Mouse (Mus musculus) heart, embryonic 11.5 days (tissue): ENCODE data around the gene Rbms1. TPM values are rescaled to one million over a fixed set of nuclear protein-coding genes. Genes with fewer than 3 reads are reported as not detected.

ENCODE experiments used
- ATAC-seq: fragments of 200-750 bp; cut with Nextera tagmentation; replicated peaks from 2 replicates; pipeline ENCODE4 v1.8.0; 2017; ENCODE audit warnings: moderate library complexity; ENCODE audit not compliant: insufficient number of reproducible peaks, low FRiP score, low TSS enrichment
- H3K27ac ChIP-seq: fragments of 300-500 bp; sonication (generic); 2 replicates; pipeline ENCODE4 v1.5.1; 2014; ENCODE audit warnings: mild to moderate bottlenecking, low read depth, low read length
- H3K27me3 ChIP-seq: fragments of 300-500 bp; sonication (generic); 2 replicates; pipeline ENCODE4 v1.6.1; 2014; ENCODE audit warnings: mild to moderate bottlenecking, low read length, mixed read lengths; ENCODE audit not compliant: control insufficient read depth, insufficient read depth
- H3K36me3 ChIP-seq: fragments of 300-500 bp; sonication (generic); 2 replicates; pipeline ENCODE4 v1.6.1; 2014; ENCODE audit warnings: mild to moderate bottlenecking, low read length, moderate library complexity, mixed read lengths; ENCODE audit not compliant: control insufficient read depth, insufficient read depth
- H3K4me1 ChIP-seq: fragments of 300-500 bp; sonication (generic); 2 replicates; pipeline ENCODE4 v1.6.1; 2014; ENCODE audit warnings: low read length; ENCODE audit not compliant: control insufficient read depth, insufficient read depth
- H3K4me2 ChIP-seq: fragments of 300-500 bp; sonication (generic); 2 replicates; pipeline ENCODE4 v1.6.1; 2014; ENCODE audit warnings: mild to moderate bottlenecking, moderate library complexity
- H3K4me3 ChIP-seq: fragments of 300-500 bp; sonication (generic); 2 replicates; pipeline ENCODE4 v1.5.1; 2014; ENCODE audit warnings: low read depth, low read length
- H3K9ac ChIP-seq: fragments of 300-500 bp; sonication (generic); 2 replicates; pipeline ENCODE4 v1.6.1; 2014; ENCODE audit warnings: mild to moderate bottlenecking, low read depth, low read length, moderate library complexity
- H3K9me3 ChIP-seq: fragments of 300-500 bp; sonication (generic); replicated peaks from 2 replicates; pipeline ENCODE4 v1.6.1; 2016; ENCODE audit warnings: low read length; ENCODE audit not compliant: control insufficient read depth
- WGBS: fragments of 180-500 bp; shearing (Covaris S2); extraction: QIAGEN DNeasy Blood & Tissue Kit; methylation state at CpG from one replicate; pipeline ENCODE4 v1.1.7; 2014; ENCODE audit not compliant: insufficient replicate concordance; 5-methylcytosine and 5-hydroxymethylcytosine counted together
- polyA plus RNA-seq: library from polyadenylated mRNA; unstranded; fragments of >200 nt; fragmentation: Nextera tagmentation; extraction: Ambion mirVana; gene quantifications from 2 replicates; pipeline ENCODE4 v1.2.1, GENCODE M21; 2014

Rbms1 gene
- polyA plus RNA-seq, 1 experiment from 2014 or later: 121 TPM

GRCm38 (mm10) chr2:60893042-60893441, 70.0 kb downstream of the Rbms1 start:
- WGBS: 80% methylated on average over 1 of the region's 1 CpGs

DNA sequence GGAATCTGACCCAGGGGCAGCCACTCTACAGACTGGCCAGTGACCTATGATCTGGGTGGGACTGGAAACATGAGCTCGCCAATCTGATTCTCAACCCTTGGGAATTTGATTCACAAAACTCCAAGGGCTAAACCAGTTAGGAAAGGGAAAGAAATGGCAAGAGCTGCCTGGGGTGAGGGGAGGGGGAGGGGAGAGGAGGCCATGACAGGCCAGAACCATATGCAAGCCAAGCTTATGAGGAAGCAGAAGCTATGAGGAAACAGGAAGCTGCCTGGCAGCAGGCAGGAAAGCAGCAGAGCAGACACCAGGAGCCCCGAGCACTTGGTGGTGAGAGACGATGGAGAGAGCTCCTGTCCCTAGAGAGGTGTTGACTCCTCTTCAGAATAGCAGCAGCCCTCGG, 79.1 kb downstream of the Rbms1 start:
- Histone ChIP-seq H3K4me3 (no peak overlapping the region), H3K4me1 (peaks cover 24% of the 10 kb centered on the region), H3K4me2 (no peak overlapping the region), H3K36me3 (no peaks in the 10 kb centered on the region), H3K27ac (0 out of 2 replicates have a peak overlapping the region, but pooled peaks have one; percentile 51), H3K9me3 (no peaks in the 10 kb centered on the region), H3K27me3 (no peaks in the 10 kb centered on the region), H3K9ac (no peak overlapping the region)
- no peak for ATAC-seq
- 13% methylated on average over 4 of the region's 4 CpGs for WGBS

More at GRCm38 (mm10) chr2:60893042-60893441, 70.0 kb downstream of the Rbms1 start:
- Histone ChIP-seq H3K9me3 (no peaks in the 10 kb centered on the region), H3K4me1 (peaks cover 8% of the 10 kb centered on the region), H3K4me3 (no peak overlapping the region), H3K27me3 (no peaks in the 10 kb centered on the region), H3K9ac (no peak overlapping the region), H3K27ac (no peak overlapping the region), H3K4me2 (no peak overlapping the region), H3K36me3 (no peaks in the 10 kb centered on the region)
- no peak for ATAC-seq

DNA sequence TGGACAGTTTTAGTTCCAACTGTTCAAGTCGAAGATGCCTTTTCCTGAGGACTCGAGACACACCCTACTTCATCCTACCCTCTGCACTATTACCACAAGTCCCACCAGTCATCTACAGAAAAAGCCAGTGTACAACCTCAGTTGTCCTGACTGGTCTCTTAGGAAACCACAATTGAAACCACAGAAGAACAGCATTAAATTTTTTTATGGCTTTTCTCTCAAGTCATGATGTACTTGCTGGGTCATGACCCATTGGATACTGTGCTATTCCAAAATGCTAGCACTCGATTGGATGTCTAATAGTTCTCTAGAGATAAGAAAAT, 80.0 kb downstream of the Rbms1 start:
- no peaks in the 10 kb centered on the region for H3K27me3 ChIP-seq
- H3K9ac ChIP-seq: no peak overlapping the region
- no peaks in the 10 kb centered on the region for H3K9me3 ChIP-seq
- no peak overlapping the region for H3K4me2 ChIP-seq
- no peak for ATAC-seq
- H3K36me3 ChIP-seq: no peaks in the 10 kb centered on the region
- peaks cover 26% of the 10 kb centered on the region for H3K4me1 ChIP-seq
- H3K4me3 ChIP-seq: no peak overlapping the region
- 60% methylated on average over 3 of the region's 3 CpGs for WGBS
- no peak overlapping the region for H3K27ac ChIP-seq

- Histone ChIP-seq H3K36me3 (no peaks in the 10 kb centered on the region), H3K27me3 (no peaks in the 10 kb centered on the region), H3K4me1 (peaks cover 26% of the 10 kb centered on the region), H3K9me3 (no peaks in the 10 kb centered on the region), H3K4me3 (no peak overlapping the region; the same call in 1 of the 2 replicates), H3K9ac (no peak overlapping the region), H3K27ac (0 out of 2 replicates have a peak overlapping the region, but pooled peaks have one; percentile 12), H3K4me2 (no peak overlapping the region)
- ATAC-seq: no peak
- WGBS: 51% methylated on average over 5 of the region's 5 CpGs
Measured at GRCm38 (mm10) chr2:60882202-60883042, 80.6 kb downstream of the Rbms1 start.

DNA sequence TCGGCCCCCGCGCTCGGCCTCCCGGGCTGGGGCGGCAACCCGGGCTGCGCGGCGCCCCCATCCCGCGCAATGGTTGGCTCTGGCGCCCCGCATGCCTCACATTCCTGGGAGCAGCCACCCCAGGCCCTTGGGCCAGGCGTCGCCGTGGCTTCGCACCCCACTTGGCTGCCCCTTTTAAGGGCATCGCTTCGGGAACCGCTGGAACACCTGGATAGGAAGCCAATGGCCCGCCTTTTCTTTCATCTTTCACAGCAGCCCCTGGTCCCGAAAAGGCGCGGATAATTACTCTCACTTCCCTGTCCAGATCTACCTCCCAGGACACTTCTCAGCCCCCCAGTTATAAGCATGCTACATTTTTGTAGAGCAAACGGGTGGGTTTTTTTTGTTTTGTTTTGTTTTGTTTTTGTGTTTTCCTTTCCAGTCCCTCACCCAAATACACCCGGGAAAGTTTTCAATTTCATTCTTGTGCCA, 81.4 kb downstream of the Rbms1 start:
- H3K9me3 ChIP-seq: no peaks in the 10 kb centered on the region
- WGBS: 2% methylated on average over 26 of the region's 27 CpGs
- H3K4me3 ChIP-seq: peak overlapping the region; percentile 89
- H3K9ac ChIP-seq: peak overlapping the region; percentile 97
- H3K27me3 ChIP-seq: no peaks in the 10 kb centered on the region
- no peak for ATAC-seq
- H3K4me1 ChIP-seq: peaks cover 31% of the 10 kb centered on the region
- H3K27ac ChIP-seq: peak overlapping the region; percentile 93
- H3K36me3 ChIP-seq: no peaks in the 10 kb centered on the region
- H3K4me2 ChIP-seq: peak overlapping the region; percentile 82

DNA sequence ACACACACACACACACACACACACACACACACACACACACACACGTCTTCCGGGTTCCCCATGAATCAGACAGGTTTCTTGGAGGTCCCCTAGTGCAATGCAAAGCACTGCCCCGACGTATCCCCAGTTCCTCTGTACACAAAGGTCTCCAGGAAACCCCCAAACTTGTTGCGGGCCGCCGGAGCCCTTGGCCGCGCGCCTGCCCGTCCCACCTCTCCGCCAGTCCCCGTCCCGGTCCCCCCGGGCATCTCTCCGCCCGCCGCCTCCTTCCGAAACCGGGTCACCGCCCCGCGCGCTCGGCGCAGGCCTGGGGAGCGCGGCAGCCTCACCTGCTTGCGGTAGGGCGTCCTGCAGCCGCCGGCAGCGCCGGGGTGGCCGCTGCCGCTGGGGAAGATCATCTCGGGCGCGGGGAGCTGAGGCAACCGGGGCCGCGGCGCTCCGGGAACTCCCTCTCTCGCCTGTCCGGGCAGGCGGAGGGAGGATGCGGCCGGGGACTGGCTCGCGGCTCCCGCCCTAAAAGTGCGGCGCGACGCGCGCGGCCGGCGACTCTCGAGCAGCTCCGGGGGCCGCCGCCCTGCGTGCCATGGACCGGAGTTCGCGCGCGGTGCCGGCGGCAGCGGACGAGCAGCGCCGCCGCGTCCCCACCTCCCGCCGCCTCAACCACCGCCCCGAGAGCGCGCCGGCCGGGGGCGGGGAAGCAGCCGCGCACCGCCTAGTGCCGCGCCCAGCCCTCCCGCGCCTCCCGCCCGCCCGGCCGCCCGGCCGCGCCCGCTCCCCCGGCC, 82.0 kb downstream of the Rbms1 start:
- ATAC-seq: peak; percentile 91
- Histone ChIP-seq H3K4me1 (peaks cover 36% of the 10 kb centered on the region), H3K36me3 (no peaks in the 10 kb centered on the region), H3K27ac (peak overlapping the region; percentile 93), H3K4me3 (peak overlapping the region; percentile 89), H3K27me3 (no peaks in the 10 kb centered on the region), H3K9ac (peak overlapping the region; percentile 97), H3K9me3 (no peaks in the 10 kb centered on the region), H3K4me2 (peak overlapping the region; percentile 82)
- WGBS: under 1% methylated on average over 56 of the region's 104 CpGs

GRCm38 (mm10) chr2:60879966-60880788, 82.8 kb downstream of the Rbms1 start:
- Histone ChIP-seq H3K4me3 (peak overlapping the region; percentile 89), H3K36me3 (no peaks in the 10 kb centered on the region), H3K4me1 (peaks cover 39% of the 10 kb centered on the region), H3K4me2 (peak overlapping the region; percentile 82), H3K27me3 (no peaks in the 10 kb centered on the region), H3K9me3 (no peaks in the 10 kb centered on the region), H3K27ac (peak overlapping the region; percentile 93), H3K9ac (peak overlapping the region; percentile 97)
- 8% methylated on average over 14 of the region's 14 CpGs for WGBS
- no peak for ATAC-seq
